Mouse (Mus musculus): ENCODE results near the gene Nrsn2.

DNA sequence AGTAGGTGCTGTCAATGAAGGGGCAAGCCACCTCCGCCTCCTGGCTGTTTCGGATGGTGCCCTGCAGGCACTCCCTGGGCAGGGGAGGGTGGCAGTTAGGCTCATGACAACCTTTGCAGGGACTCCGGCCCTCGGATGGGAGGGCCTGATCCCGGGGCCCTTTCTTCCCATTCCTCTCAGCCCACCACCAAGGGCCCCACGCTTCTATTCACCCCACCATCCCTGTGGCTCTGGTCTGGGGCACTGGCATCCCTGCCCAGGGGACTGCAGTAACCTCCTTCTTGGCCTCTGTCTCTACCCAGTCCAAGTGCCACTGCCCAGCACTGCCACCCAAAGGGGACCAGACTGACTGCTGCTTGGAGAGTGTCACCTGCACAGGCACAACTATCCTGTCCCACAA, 54.2 kb downstream of the Nrsn2 start:
- TF ChIP-seq POU5F1 (IDR thresholded peaks at IDR 0.05; ENCODE audit: borderline replicate concordance, low read length) = no peak
- no peak for TF ChIP-seq CTCF (conservative IDR thresholded peaks at IDR 0.05; ENCODE audit: low read length)
